Mouse (Mus musculus) lung, embryonic 15.5 days (tissue): ENCODE data around the gene Zfp710. TPM values are rescaled to one million over a fixed set of nuclear protein-coding genes. Genes with fewer than 3 reads are reported as not detected.

ENCODE experiments used
- ATAC-seq: fragments of 200-750 bp; cut with Nextera tagmentation; 2 replicates; pipeline ENCODE4 v1.8.0; 2017; ENCODE audit warnings: moderate number of reproducible peaks, borderline replicate concordance; ENCODE audit not compliant: low FRiP score, low TSS enrichment; ENCODE audit errors: extremely low read depth
- H3K27ac ChIP-seq: fragments of 300-500 bp; sonication (generic); 2 replicates; pipeline ENCODE4 v1.5.1; 2015; ENCODE audit warnings: moderate library complexity, mild to moderate bottlenecking, inconsistent platforms
- H3K27me3 ChIP-seq: fragments of 300-500 bp; sonication (generic); 2 replicates; pipeline ENCODE4 v1.6.1; 2015; ENCODE audit warnings: inconsistent platforms
- H3K36me3 ChIP-seq: fragments of 300-500 bp; sonication (generic); 2 replicates; pipeline ENCODE4 v1.6.1; 2015; ENCODE audit warnings: inconsistent platforms
- H3K4me1 ChIP-seq: fragments of 300-500 bp; sonication (generic); 2 replicates; pipeline ENCODE4 v1.6.1; 2015; ENCODE audit warnings: inconsistent platforms
- H3K4me2 ChIP-seq: fragments of 300-500 bp; sonication (generic); 2 replicates; pipeline ENCODE4 v1.6.1; 2015; ENCODE audit warnings: inconsistent platforms, mild to moderate bottlenecking, moderate library complexity
- H3K4me3 ChIP-seq: fragments of 300-500 bp; sonication (generic); 2 replicates; pipeline ENCODE4 v1.5.1; 2015; ENCODE audit warnings: mild to moderate bottlenecking, inconsistent platforms
- H3K9ac ChIP-seq: fragments of 300-500 bp; sonication (generic); 2 replicates; pipeline ENCODE4 v1.6.1; 2015; ENCODE audit warnings: inconsistent platforms
- H3K9me3 ChIP-seq: fragments of 300-500 bp; sonication (generic); 2 replicates; pipeline ENCODE4 v1.6.1; 2016; ENCODE audit warnings: inconsistent platforms
- WGBS: fragments of 180-500 bp; shearing (Covaris S2); methylation state at CpG from one replicate; pipeline ENCODE4 v1.1.7; 2015; 5-methylcytosine and 5-hydroxymethylcytosine counted together
- polyA plus RNA-seq: library from polyadenylated mRNA; unstranded; fragments of >200 nt; fragmentation: Nextera tagmentation; extraction: Ambion mirVana; gene quantifications from 2 replicates; pipeline ENCODE4 v1.2.1, GENCODE M21; 2015

Zfp710 gene
- polyA plus RNA-seq, 1 experiment from 2014 or later: 17.6 TPM

DNA sequence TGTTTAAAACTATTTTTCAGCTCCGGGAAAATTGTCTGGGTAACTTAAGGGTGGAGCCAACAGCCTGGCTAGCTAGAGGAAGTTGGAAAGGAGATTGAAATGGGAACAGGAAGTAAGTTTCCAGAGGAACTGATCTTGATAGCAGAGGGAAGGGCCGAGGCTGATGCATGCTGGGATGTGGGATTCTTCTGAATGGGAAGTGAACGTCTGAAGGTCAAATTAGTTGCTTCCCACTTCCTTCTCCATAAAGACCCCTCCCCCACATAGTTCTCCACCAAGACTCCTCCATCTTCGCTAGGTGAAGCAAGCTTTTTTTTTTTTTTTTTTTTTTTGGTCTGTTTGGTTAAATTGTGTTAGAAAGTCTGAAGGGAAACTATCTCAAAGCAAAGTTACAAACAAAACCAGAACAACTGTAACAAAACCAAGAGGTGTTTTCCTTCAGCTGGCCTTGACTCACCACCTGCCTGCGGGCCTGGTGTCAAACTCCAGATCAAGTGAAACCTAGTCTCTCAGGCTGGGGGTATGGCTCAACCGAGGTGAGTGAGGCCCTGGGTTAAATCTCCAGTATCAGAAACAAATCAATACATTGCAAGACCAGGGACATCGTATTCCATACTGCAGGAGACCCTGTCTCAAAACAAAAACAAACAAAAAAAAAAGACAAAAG is 10.6 kb upstream of the Zfp710 start:
- Histone ChIP-seq H3K9me3 (no peaks in the 10 kb centered on the region), H3K4me1 (no peaks in the 10 kb centered on the region), H3K36me3 (no peaks in the 10 kb centered on the region), H3K27ac (0 out of 2 replicates have a peak overlapping the region, but pooled peaks have one; percentile 16), H3K9ac (no peak overlapping the region), H3K4me2 (no peak overlapping the region), H3K4me3 (no peak overlapping the region), H3K27me3 (no peaks in the 10 kb centered on the region)
- ATAC-seq: no peak
- 53% methylated on average over 7 of the region's 7 CpGs for WGBS

DNA sequence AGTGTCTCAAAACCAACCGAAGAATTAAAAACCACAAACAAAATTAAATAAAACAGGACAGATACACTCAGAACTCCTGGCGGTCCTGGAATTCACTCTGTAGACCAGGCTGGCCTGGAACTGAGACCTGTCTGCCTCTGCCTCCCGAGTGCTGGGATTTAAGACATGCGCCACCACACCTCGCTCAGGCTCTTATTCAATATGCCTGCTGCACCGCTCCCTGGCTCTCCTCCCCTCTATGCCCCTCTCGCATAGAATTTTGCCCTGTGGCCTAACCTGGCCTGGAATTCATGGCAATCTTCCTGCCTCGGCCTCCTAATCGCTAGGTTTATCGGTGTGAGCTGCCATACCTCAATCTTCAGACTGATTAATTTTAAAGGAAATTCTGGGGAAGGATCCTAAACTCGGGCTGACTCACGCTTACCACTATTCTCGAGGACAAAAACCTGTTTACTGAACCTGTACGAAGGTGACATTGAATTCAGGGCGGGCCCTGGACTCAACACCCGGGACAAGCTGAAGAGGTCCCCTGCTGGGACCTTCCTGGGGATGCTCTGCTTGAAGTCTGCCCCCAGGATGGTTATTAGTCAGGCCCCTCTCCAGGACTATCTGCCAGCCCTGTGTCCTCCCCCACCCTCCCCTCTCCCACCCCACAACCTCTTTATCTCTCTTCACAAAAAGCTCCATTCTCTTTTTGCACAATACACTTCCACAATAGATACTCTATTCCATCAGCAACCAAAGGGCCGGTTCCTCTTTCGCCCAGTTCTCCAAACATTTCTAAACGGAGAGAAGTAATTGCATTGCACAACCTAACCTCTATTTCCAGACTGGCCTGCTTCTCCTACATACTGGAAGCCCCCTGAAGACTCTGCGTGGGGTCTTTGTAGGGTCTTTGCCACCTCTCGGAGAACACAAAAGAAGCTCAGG is 9.5 kb upstream of the Zfp710 start:
- ATAC-seq: no peak
- Histone ChIP-seq H3K4me3 (no peak overlapping the region), H3K4me1 (no peaks in the 10 kb centered on the region), H3K27ac (no peak overlapping the region), H3K36me3 (no peaks in the 10 kb centered on the region), H3K27me3 (no peaks in the 10 kb centered on the region), H3K9me3 (no peaks in the 10 kb centered on the region), H3K9ac (no peak overlapping the region), H3K4me2 (no peak overlapping the region)
- WGBS: 82% methylated on average over 21 of the region's 21 CpGs

DNA sequence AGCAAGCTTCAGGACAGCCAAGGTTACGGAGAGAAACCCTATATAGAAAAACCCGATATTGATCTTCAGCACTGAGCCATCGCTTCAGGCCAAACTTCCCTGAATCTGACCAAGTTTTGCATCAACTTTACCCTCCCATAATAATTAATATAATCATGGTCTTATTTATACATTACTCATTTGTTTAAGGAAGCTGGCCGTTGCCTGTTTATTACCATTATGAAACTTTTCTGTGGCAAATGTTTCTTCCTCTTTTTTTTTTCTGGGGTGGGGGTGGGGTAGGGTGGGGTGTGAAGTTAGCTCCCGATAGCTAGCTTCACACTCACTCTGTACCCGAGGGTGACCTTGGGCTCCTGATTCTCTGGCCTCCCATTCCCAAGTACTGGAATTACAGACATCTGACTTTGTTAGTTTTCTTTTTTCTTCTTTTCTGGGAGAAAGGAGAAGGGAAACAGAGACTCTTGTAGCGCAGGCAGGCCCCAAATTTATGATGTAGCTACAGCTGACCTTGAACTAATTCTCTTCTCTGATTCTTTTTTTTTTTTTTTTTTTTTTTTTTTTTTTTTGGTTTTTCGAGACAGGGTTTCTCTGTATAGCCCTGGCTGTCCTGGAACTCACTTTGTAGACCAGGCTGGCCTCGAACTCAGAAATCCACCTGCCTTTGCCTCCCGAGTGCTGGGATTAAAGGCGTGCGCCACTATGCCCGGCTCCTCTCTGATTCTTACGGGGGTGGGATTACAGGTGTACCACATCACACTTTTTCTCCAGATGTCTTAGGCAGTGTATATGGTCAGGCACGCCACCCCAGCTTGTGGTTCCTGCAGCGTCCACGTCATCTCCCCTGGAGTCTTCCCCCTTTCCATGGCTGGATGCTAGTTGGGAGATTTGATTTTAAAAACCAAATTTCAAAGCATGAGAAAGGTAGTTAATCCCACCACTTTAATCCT is 5.8 kb upstream of the Zfp710 start:
- H3K4me1 ChIP-seq: no peaks in the 10 kb centered on the region; the same call in 1 of the 2 replicates

DNA sequence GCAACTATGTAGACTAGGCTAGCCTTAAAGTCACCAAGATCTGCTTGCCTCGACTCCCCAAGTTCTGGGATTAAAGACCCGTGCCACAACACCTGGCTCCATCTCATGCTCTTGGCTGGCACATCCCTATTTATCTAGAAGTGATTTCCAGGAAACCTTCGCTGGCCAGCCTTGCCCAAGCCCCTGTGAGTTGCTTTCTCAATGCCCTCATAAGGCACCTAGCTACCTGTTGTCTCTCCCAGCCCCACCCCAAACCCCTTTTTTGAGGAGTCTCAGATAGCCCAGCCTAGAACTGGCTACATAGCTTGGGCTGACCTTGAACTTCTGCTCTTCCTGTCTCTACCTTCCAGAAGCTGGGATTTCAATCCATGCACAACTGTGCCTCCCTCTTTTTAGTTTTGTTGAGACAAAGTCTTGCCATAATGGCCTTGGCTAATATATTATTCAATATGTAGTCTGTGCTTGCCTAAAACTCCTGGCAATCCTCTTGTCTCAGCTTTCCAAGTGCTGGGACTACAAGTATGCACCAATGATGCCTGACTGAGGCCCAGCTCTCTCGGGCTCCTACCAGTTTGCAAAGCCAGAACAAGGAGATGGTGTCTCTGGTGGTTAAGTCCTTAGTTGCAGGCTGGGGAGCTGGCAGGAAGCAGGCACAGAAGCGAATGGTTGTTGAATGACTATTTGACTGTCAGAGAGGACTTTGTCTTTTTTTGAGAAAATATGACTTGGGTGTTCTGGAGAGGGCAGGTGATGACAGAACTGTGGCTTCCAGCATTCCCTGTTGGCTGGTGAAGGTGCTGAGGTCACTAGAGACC is 786 bp upstream of the Zfp710 start:
- Histone ChIP-seq H3K36me3 (no peaks in the 10 kb centered on the region), H3K9me3 (no peaks in the 10 kb centered on the region), H3K9ac (no peak overlapping the region), H3K27me3 (no peaks in the 10 kb centered on the region), H3K4me2 (peak overlapping the region; percentile 95; the same call in 1 of the 2 replicates), H3K4me1 (peaks cover 20% of the 10 kb centered on the region), H3K27ac (peak overlapping the region; percentile 100), H3K4me3 (peak overlapping the region; percentile 70)
- 74% methylated on average over 5 of the region's 5 CpGs for WGBS
- no peak for ATAC-seq

More for the DNA sequence above, 5.8 kb upstream of the Zfp710 start:
- H3K36me3 ChIP-seq: no peaks in the 10 kb centered on the region
- H3K4me3 ChIP-seq: no peak overlapping the region
- H3K9me3 ChIP-seq: no peaks in the 10 kb centered on the region
- no peak overlapping the region for H3K4me2 ChIP-seq
- no peak overlapping the region for H3K9ac ChIP-seq
- ATAC-seq: no peak
- 78% methylated on average over 16 of the region's 17 CpGs for WGBS
- no peaks in the 10 kb centered on the region for H3K27me3 ChIP-seq
- H3K27ac ChIP-seq: no peak overlapping the region

DNA sequence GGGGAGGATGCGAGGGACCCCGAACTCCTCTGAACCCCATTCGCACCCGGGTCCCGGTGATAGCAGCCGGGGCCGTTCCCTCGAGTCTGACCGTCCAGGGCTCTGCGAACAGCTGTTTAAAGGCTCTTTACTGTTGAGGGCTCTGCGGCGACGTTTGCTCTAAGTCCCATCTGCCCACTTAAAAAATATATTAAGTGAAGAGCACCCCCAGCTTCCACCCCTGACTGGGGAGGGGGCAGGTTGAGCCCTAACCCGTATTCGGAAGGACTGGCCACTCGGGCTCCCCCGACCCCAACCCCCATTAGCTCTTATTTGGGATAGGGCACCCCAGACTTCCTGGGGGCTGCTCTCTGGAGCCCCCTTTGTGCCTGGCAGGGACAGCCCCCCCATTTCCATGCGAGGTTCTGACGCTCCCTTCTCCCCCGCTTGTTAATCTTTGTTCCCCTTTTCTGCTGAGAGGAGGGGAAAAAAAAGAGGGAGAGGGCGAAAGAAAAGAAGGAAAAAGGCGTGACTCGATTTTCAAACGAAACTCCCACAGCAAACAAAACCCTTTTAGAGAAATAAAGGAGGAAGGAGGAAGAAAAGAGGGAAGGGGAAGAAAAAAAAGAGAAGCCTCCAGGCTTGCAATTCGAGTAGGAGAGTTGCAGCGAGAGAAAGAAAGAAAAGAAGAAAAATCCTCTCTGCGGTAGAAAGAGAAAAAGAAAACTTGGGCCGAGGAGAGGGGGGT is 940 bp downstream of the Zfp710 start:
- Histone ChIP-seq H3K36me3 (no peaks in the 10 kb centered on the region), H3K27me3 (no peaks in the 10 kb centered on the region), H3K9me3 (no peaks in the 10 kb centered on the region), H3K4me2 (peak overlapping the region; percentile 95), H3K4me1 (peaks cover 33% of the 10 kb centered on the region), H3K27ac (peak overlapping the region; percentile 100), H3K9ac (peak overlapping the region; percentile 86), H3K4me3 (peak overlapping the region; percentile 70)
- WGBS: under 1% methylated on average over 28 of the region's 28 CpGs
- no peak for ATAC-seq

DNA sequence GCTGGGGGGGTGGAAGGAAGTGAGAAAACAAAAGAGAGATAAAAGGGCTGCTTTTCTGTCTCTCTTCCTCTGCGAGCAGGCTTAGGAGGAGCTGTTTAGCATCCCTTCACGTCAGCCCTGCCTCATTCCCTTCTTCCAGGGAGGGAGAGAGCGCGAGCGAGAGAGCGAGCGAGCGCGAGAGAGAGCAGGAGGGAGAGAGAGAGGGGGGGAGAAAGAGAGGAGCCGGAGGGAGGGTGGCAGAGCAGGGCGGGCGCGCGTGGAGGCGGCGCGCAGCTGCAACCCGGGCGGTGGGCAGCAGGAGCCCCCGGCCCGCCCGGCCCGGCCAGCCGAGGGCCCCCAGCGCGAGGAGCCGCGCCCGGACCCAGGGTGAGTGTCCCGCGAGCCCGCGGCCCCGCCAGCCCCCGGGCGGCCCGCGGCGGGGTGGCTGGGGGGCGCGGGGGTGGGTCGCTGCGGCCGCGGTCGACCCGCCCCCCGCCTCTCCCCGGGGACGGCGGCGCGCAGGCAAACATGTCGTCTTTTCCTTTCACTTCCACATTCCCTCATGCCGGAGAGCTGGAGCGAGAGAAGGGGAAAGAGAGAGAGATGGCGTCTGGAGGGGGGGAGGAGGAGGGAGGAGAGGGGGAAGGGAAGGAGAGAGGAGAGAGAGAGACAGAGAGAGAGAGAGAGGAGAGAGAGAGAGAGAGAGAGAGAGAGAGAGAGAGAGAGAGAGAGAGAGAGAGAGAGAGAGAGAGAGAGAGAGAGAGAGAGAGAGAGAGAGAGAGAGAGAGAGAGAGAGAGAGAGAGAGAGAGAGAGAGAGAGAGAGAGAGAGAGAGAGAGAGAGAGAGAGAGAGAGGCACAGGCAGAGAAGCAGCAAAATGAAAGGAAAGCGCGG is 1.7 kb downstream of the Zfp710 start:
- Histone ChIP-seq H3K9me3 (no peaks in the 10 kb centered on the region), H3K4me1 (peaks cover 33% of the 10 kb centered on the region), H3K4me3 (peak overlapping the region; percentile 70), H3K9ac (peak overlapping the region; percentile 86), H3K27me3 (no peaks in the 10 kb centered on the region), H3K4me2 (peak overlapping the region; percentile 95), H3K36me3 (no peaks in the 10 kb centered on the region), H3K27ac (peak overlapping the region; percentile 100)
- ATAC-seq: peak; percentile 33
- under 1% methylated on average over 37 of the region's 59 CpGs for WGBS

DNA sequence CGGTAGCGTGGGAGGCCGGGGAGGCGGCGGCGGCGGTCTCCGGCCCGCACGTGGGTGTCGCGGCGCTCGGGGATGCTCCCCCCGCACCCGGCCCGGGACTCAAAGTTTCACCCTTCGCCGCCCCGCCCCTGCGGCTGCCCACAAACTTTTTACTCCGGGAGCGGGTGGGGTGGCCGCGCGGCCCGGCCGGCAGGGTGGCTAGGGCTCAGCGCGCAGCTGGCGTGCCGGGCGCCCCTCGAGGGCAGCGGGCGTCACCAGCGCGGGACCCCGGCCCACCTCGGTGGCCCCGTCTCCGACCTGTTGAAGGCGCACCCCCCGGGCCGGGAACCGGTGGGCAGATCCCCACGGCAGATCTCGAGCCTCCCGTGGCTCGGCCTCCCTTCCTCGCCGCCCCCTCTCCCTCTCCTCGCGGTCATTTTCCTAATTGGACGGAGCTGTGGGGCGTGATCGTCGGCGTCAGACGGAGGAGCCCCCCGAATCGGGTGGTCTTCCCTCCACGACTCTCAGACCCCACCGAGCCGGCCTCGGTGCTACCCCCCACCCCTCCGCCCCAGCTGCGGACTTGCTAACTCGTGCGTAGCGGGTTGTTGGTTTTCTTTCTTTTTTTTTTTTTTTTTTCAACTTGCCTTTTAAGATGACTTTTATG is 2.5 kb downstream of the Zfp710 start:
- under 1% methylated on average over 58 of the region's 71 CpGs for WGBS
- H3K4me3 ChIP-seq: peak overlapping the region; percentile 70
- no peaks in the 10 kb centered on the region for H3K27me3 ChIP-seq
- H3K4me2 ChIP-seq: peak overlapping the region; percentile 68
- no peaks in the 10 kb centered on the region for H3K36me3 ChIP-seq
- H3K27ac ChIP-seq: peak overlapping the region; percentile 100
- no peaks in the 10 kb centered on the region for H3K9me3 ChIP-seq
- H3K4me1 ChIP-seq: peaks cover 39% of the 10 kb centered on the region
- peak; percentile 7; the same call in 1 of the 2 replicates for ATAC-seq
- peak overlapping the region; percentile 79 for H3K9ac ChIP-seq

DNA sequence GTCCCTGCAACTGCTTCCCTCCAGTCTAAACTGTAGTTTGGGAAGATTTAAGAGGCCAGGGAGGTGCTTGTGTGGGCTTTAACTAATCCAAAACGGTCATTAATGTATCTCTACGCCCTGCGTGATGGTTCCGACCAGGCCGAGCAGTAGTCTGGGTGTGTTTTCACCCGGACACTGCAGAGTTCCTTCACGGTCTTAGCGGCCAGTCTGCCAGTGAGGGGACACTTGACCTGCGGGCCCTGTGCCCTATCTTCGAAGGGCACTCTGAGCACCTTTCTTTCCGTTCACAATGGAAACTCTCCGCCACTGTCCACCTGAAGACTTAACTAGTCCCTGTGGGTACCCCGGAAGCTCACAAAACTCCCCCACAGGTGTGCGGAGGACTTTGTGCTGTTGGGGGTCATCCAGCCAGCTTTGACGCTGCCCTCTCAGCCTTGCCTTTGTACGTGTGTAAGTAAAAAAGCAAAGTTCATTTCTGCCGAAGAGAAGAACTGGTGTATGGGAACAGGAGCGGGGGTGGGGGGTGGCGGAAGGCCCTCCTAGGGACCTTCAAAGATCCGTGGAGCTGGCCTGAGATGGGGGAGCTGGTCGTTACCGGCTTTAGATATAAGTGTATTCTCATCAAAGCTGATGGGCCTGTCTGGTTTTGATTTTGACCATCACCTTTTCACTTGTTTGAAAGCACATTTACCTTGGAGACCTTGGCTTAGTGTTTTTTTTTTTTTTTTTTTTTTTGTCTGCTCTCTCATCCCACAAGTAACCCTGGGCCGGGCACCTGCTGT is 3.2 kb downstream of the Zfp710 start:
- Histone ChIP-seq H3K4me3 (peak overlapping the region; percentile 70), H3K27me3 (no peaks in the 10 kb centered on the region), H3K27ac (peak overlapping the region; percentile 100), H3K4me1 (peaks cover 46% of the 10 kb centered on the region), H3K9ac (peak overlapping the region; percentile 79), H3K9me3 (no peaks in the 10 kb centered on the region), H3K36me3 (no peaks in the 10 kb centered on the region), H3K4me2 (peak overlapping the region; percentile 68)
- no peak for ATAC-seq
- 6% methylated on average over 23 of the region's 23 CpGs for WGBS

DNA sequence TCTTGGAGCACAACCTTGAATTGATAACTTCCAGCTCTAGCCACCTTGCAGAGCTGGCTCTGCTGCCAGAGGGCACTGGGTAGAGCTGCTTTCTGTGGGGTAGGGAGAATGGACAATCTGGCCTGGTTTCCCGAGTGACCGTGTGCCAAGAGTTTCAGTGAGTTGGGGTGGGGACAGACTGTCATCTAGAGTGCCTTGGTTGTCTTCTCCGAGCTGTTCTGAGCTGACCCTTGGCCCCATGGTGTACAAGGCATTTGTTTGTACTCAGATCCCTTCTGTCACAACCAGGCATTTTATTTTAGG is 3.8 kb downstream of the Zfp710 start:
- 0 out of 2 replicates have a peak overlapping the region, but pooled peaks have one; percentile 100 for H3K27ac ChIP-seq

More for the DNA sequence above, 3.8 kb downstream of the Zfp710 start:
- WGBS: 14% methylated on average over 3 of the region's 3 CpGs
- Histone ChIP-seq H3K4me3 (peak overlapping the region; percentile 70), H3K27me3 (no peaks in the 10 kb centered on the region), H3K9ac (peak overlapping the region; percentile 79), H3K4me2 (peak overlapping the region; percentile 68), H3K36me3 (no peaks in the 10 kb centered on the region), H3K4me1 (peaks cover 51% of the 10 kb centered on the region), H3K9me3 (no peaks in the 10 kb centered on the region)
- ATAC-seq: no peak
